Mouse (Mus musculus) neural tube, embryonic 14.5 days (tissue): ENCODE measurements around the gene Tmem104. TPM values are rescaled to one million over a fixed set of nuclear protein-coding genes. Genes with fewer than 3 reads are reported as not detected.

Experiments used
- ATAC-seq: fragments of 200-750 bp; cut with Nextera tagmentation; 2 replicates; pipeline ENCODE4 v1.8.0; 2017; ENCODE audit warnings: low read depth, mild to moderate bottlenecking, moderate TSS enrichment, moderate library complexity
- H3K27ac ChIP-seq: fragments of 300-500 bp; sonication (generic); 2 replicates; pipeline ENCODE4 v1.5.1; 2014; ENCODE audit warnings: low read depth, mild to moderate bottlenecking, control low read depth, low read length, moderate library complexity, mixed read lengths
- H3K27me3 ChIP-seq: fragments of 300-500 bp; sonication (generic); 2 replicates; pipeline ENCODE4 v1.6.1; 2014; ENCODE audit warnings: low read length; ENCODE audit not compliant: control insufficient read depth, insufficient read depth
- H3K36me3 ChIP-seq: fragments of 300-500 bp; sonication (generic); 2 replicates; pipeline ENCODE4 v1.6.1; 2014; ENCODE audit warnings: low read length, mixed read lengths; ENCODE audit not compliant: control insufficient read depth, insufficient read depth
- H3K4me1 ChIP-seq: fragments of 300-500 bp; sonication (generic); 2 replicates; pipeline ENCODE4 v1.6.1; 2014; ENCODE audit warnings: low read length; ENCODE audit not compliant: control insufficient read depth, insufficient read depth
- H3K4me2 ChIP-seq: fragments of 300-500 bp; sonication (generic); 2 replicates; pipeline ENCODE4 v1.6.1; 2014; ENCODE audit warnings: mild to moderate bottlenecking, low read depth, low read length, control low read depth
- H3K4me3 ChIP-seq: fragments of 300-500 bp; sonication (generic); 2 replicates; pipeline ENCODE4 v1.5.1; 2014; ENCODE audit warnings: low read depth, low read length, control low read depth, mixed read lengths
- H3K9ac ChIP-seq: fragments of 300-500 bp; sonication (generic); replicated peaks from 2 replicates; pipeline ENCODE4 v1.6.1; 2014; ENCODE audit warnings: low read depth, mild to moderate bottlenecking, control low read depth, low read length, mixed read lengths
- H3K9me3 ChIP-seq: fragments of 300-500 bp; sonication (generic); 2 replicates; pipeline ENCODE4 v1.6.1; 2016; ENCODE audit warnings: low read length; ENCODE audit not compliant: control insufficient read depth
- WGBS: fragments of 180-500 bp; shearing (Covaris S2); extraction: QIAGEN DNeasy Blood & Tissue Kit; methylation state at CpG from one replicate; pipeline ENCODE4 v1.1.7; 2014; 5-methylcytosine and 5-hydroxymethylcytosine counted together
- polyA plus RNA-seq: library from polyadenylated mRNA; unstranded; fragments of >200 nt; fragmentation: Nextera tagmentation; extraction: Ambion mirVana; gene quantifications from 2 replicates; pipeline ENCODE4 v1.2.1, GENCODE M21; 2014

Tmem104 gene
- polyA plus RNA-seq, 1 experiment from 2014 or later, result 8.9 TPM

DNA sequence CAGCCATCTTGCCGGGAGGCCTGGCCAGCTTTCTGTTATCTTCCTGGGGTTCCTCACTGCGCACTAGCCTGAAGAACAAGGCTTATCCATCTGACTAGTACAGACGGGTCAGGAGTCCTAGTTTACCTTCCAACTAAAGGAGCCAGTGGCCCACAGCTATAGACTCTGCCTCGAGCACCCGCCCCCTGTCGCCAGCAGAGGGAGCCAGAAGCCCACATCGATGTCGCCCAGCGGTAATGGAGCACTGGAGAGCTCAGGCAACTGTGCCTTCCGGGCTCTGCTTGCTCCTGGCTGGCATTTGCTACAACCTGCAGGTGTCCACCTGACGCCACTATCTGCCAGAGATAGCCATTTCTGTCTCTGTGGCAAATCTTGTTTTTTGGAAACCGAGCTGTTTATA is 15.0 kb downstream of the Tmem104 start:
- H3K4me1 ChIP-seq, result no peaks in the 10 kb centered on the region
- H3K27ac ChIP-seq, result no peak overlapping the region
- H3K36me3 ChIP-seq, result peaks cover 15% of the 10 kb centered on the region; the same call in 1 of the 2 replicates
- WGBS, result 12% methylated on average over 12 of the region's 12 CpGs
- no peaks in the 10 kb centered on the region for H3K9me3 ChIP-seq
- peak; percentile 84 for ATAC-seq
- H3K4me3 ChIP-seq, result no peak overlapping the region
- H3K27me3 ChIP-seq, result no peaks in the 10 kb centered on the region
- no peak overlapping the region for H3K4me2 ChIP-seq
- H3K9ac ChIP-seq, result no peak overlapping the region

GRCm38 (mm10) chr11:115202756-115203155 is 15.5 kb downstream of the Tmem104 start:
- H3K9me3 ChIP-seq, result no peaks in the 10 kb centered on the region
- no peak overlapping the region for H3K4me3 ChIP-seq
- H3K27me3 ChIP-seq, result no peaks in the 10 kb centered on the region
- no peaks in the 10 kb centered on the region for H3K4me1 ChIP-seq
- ATAC-seq, result no peak
- H3K4me2 ChIP-seq, result no peak overlapping the region
- no peak overlapping the region for H3K9ac ChIP-seq
- peaks cover 14% of the 10 kb centered on the region; the same call in 1 of the 2 replicates for H3K36me3 ChIP-seq
- WGBS, result 91% methylated on average over 9 of the region's 9 CpGs
- no peak overlapping the region for H3K27ac ChIP-seq

DNA sequence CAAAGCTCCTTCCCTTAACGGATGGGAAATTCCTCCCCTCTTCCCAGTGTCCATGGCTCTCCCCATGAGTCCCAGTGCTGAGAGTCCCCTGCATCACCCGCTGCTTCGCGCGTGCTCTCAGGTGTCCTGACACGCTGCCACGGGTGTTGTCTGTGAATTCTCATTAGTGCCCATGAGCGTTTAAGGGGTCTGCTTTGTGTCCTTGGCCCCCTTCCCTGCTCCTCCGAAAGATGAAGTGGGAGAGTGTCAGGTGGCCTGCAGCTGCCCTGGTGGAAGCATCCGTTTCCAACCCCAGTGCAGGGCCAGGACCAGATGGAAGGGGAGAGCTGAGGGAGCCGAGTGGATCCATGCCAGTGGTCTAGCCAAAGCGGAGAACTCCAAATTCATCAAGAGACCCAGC is 20.8 kb downstream of the Tmem104 start:
- no peak for ATAC-seq
- Histone ChIP-seq H3K27ac (no peak overlapping the region), H3K36me3 (peaks cover 7% of the 10 kb centered on the region; the same call in 1 of the 2 replicates), H3K4me2 (no peak overlapping the region), H3K9me3 (no peaks in the 10 kb centered on the region), H3K4me3 (no peak overlapping the region), H3K4me1 (no peaks in the 10 kb centered on the region), H3K27me3 (no peaks in the 10 kb centered on the region), H3K9ac (no peak overlapping the region)
- WGBS, result 61% methylated on average over 12 of the region's 12 CpGs

- Histone ChIP-seq H3K4me3 (no peak overlapping the region), H3K27me3 (no peaks in the 10 kb centered on the region), H3K9me3 (no peaks in the 10 kb centered on the region), H3K36me3 (peaks cover 7% of the 10 kb centered on the region; the same call in 1 of the 2 replicates), H3K9ac (no peak overlapping the region), H3K27ac (no peak overlapping the region), H3K4me2 (no peak overlapping the region), H3K4me1 (no peaks in the 10 kb centered on the region)
- ATAC-seq, result no peak
- WGBS, result 83% methylated on average over 25 of the region's 25 CpGs
Measured at GRCm38 (mm10) chr11:115208776-115209732, 21.8 kb downstream of the Tmem104 start.

- 76% methylated on average over 7 of the region's 7 CpGs for WGBS
- H3K4me1 ChIP-seq, result no peaks in the 10 kb centered on the region
- H3K9ac ChIP-seq, result no peak overlapping the region
- H3K4me3 ChIP-seq, result no peak overlapping the region
- H3K36me3 ChIP-seq, result peaks cover 7% of the 10 kb centered on the region; the same call in 1 of the 2 replicates
- H3K27me3 ChIP-seq, result no peaks in the 10 kb centered on the region
- no peaks in the 10 kb centered on the region for H3K9me3 ChIP-seq
- H3K4me2 ChIP-seq, result no peak overlapping the region
- H3K27ac ChIP-seq, result no peak overlapping the region
- ATAC-seq, result no peak
Measured at GRCm38 (mm10) chr11:115209958-115210357, 22.7 kb downstream of the Tmem104 start.

DNA sequence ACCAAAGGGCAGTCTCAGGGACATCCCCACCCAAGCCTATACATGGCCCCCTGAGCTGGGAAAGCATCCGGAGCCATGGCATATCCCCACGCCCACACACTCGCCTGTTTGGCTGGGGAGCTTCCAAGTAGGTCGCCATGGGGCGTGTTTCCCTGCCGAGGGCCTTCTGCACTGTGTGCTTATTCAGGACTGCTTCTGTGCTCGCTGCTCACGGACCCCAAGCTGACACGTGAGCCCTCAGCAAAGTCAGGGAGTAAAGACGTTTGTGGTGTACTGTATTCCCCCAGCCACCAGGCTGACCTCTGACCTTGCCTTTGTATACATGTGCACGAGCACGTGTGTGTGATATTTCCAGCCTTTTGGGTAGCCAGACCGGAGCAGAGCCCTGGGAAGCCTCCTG is 24.8 kb downstream of the Tmem104 start:
- no peak overlapping the region for H3K27ac ChIP-seq
- no peak overlapping the region for H3K4me2 ChIP-seq
- 0 out of 2 replicates have a peak, but pooled peaks cover 3% of the 10 kb centered on the region for H3K36me3 ChIP-seq
- H3K9ac ChIP-seq, result no peak overlapping the region
- ATAC-seq, result no peak
- no peaks in the 10 kb centered on the region for H3K9me3 ChIP-seq
- H3K27me3 ChIP-seq, result no peaks in the 10 kb centered on the region
- H3K4me3 ChIP-seq, result no peak overlapping the region
- WGBS, result 60% methylated on average over 13 of the region's 13 CpGs
- H3K4me1 ChIP-seq, result no peaks in the 10 kb centered on the region

DNA sequence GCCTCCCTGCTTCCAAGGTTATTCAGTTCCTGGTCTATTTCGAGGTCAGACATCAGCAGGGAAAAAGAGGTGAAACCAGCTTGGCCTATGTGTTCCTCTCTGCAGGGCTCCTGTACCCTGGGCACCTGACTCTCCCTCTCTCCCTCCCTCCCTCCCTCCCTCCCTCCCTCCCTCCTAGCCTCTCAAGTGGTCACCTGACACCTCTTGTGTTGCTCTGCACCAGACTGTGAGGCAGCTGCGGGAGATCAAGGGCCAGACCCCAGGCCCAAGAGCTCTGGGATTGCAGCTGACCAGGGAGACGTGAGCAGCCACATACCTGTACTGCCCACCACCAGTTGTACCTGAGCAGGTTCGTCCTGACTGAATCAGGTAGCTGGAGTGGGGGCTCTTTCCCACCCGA is 27.8 kb downstream of the Tmem104 start:
- Histone ChIP-seq H3K4me3 (no peak overlapping the region), H3K9ac (no peak overlapping the region), H3K36me3 (no peaks in the 10 kb centered on the region), H3K27me3 (no peaks in the 10 kb centered on the region), H3K4me1 (peaks cover 9% of the 10 kb centered on the region; the same call in 1 of the 2 replicates), H3K27ac (no peak overlapping the region), H3K9me3 (no peaks in the 10 kb centered on the region), H3K4me2 (no peak overlapping the region)
- no peak for ATAC-seq
- 39% methylated on average over 5 of the region's 5 CpGs for WGBS

DNA sequence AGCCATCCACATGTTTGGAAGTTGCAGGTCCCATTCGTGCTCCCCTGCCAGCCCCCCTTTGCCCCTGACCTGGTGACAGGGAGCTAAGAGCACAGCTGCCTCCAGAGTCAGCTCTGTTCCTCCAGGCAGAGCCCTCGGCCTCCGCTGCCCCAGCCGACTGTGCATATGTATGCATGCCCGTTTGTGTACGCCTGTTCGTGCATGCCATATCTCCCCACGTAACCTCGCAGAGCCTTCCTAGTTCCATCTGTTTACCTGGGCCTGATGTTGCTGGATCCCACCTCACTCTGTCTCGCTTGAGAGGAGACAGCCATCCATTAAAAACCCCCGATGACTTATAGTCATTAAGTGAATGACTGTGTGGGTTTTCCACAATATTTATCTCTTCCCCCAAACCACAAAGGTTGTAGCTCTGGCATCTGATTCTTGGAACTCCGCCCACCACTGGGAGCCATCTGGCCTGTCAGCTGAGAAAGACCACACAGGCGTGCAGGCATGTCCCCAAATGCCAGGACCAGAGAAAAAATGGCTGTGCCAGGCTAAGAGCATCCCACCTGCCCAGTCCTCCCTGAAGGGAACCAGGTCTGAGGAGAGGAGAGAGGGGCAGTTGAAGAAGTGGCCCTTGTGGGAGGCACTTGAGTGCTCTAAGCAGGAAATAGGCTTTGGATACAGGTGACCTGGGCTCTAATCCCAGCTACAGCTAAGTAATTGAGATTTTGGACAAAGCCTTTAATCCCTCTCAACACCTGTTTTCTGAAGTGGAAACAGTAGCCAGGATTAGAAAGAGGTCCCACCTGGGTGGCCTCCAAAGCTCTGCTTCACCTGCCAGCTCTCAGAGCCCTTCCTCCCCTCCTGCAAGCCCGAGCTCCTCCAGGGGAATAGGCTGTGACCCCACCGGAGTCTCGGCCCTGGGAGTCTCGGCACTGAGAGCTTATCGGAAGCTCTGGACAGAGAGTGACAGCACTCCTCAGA is 30.4 kb downstream of the Tmem104 start:
- ATAC-seq, result peak; percentile 60; the same call in 1 of the 2 replicates
- H3K9me3 ChIP-seq, result no peaks in the 10 kb centered on the region
- H3K4me3 ChIP-seq, result no peak overlapping the region
- no peaks in the 10 kb centered on the region for H3K36me3 ChIP-seq
- H3K9ac ChIP-seq, result no peak overlapping the region
- H3K4me2 ChIP-seq, result no peak overlapping the region
- 46% methylated on average over 18 of the region's 18 CpGs for WGBS
- no peaks in the 10 kb centered on the region for H3K27me3 ChIP-seq
- peak overlapping the region; percentile 11; the same call in 1 of the 2 replicates for H3K27ac ChIP-seq
- H3K4me1 ChIP-seq, result peaks cover 14% of the 10 kb centered on the region
